Mouse (Mus musculus) intestine, embryonic 16.5 days (tissue): ENCODE measurements around the gene Pacrg. TPM values are rescaled to one million over a fixed set of nuclear protein-coding genes. Genes with fewer than 3 reads are reported as not detected.

Source experiments
- ATAC-seq: fragments of 200-750 bp; cut with Nextera tagmentation; 2 replicates; pipeline ENCODE4 v1.8.0; 2017; ENCODE audit warnings: moderate TSS enrichment, moderate library complexity
- H3K27ac ChIP-seq: fragments of 300-500 bp; sonication (generic); 2 replicates; pipeline ENCODE4 v1.5.1; 2014; ENCODE audit warnings: mild to moderate bottlenecking, low read length
- H3K27me3 ChIP-seq: fragments of 300-500 bp; sonication (generic); replicated peaks from 2 replicates; pipeline ENCODE4 v1.6.1; 2014; ENCODE audit warnings: low read length, control low read depth, mixed read lengths; ENCODE audit not compliant: control insufficient read depth, insufficient read depth
- H3K36me3 ChIP-seq: fragments of 300-500 bp; sonication (generic); 2 replicates; pipeline ENCODE4 v1.6.1; 2014; ENCODE audit warnings: low read length, control low read depth; ENCODE audit not compliant: control insufficient read depth, insufficient read depth
- H3K4me1 ChIP-seq: fragments of 300-500 bp; sonication (generic); 2 replicates; pipeline ENCODE4 v1.6.1; 2014; ENCODE audit warnings: low read length, control low read depth, mixed read lengths; ENCODE audit not compliant: control insufficient read depth, insufficient read depth
- H3K4me2 ChIP-seq: fragments of 300-500 bp; sonication (generic); 2 replicates; pipeline ENCODE4 v1.6.1; 2014; ENCODE audit warnings: low read depth, low read length, control low read depth
- H3K4me3 ChIP-seq: fragments of 300-500 bp; sonication (generic); 2 replicates; pipeline ENCODE4 v1.5.1; 2014; ENCODE audit warnings: mild to moderate bottlenecking, low read length
- H3K9ac ChIP-seq: fragments of 300-500 bp; sonication (generic); 2 replicates; pipeline ENCODE4 v1.6.1; 2014; ENCODE audit warnings: low read depth, low read length
- H3K9me3 ChIP-seq: fragments of 300-500 bp; sonication (generic); 2 replicates; pipeline ENCODE4 v1.6.1; 2016; ENCODE audit warnings: low read length, control low read depth; ENCODE audit not compliant: control insufficient read depth
- WGBS: fragments of 180-500 bp; shearing (Covaris S2); extraction: QIAGEN DNeasy Blood & Tissue Kit; methylation state at CpG from one replicate; pipeline ENCODE4 v1.1.7; 2014; 5-methylcytosine and 5-hydroxymethylcytosine counted together
- polyA plus RNA-seq: library from polyadenylated mRNA; unstranded; fragments of >200 nt; fragmentation: Nextera tagmentation; extraction: Ambion mirVana; gene quantifications from 2 replicates; pipeline ENCODE4 v1.2.1, GENCODE M21; 2015

Pacrg gene
- polyA plus RNA-seq, 1 experiment from 2014 or later = 0.66 TPM

- Histone ChIP-seq H3K36me3 (no peaks in the 10 kb centered on the region), H3K4me3 (no peak overlapping the region), H3K9ac (no peak overlapping the region), H3K27me3 (no peaks in the 10 kb centered on the region), H3K9me3 (no peaks in the 10 kb centered on the region), H3K4me1 (no peaks in the 10 kb centered on the region), H3K4me2 (no peak overlapping the region), H3K27ac (no peak overlapping the region)
- WGBS = 85% methylated on average over 15 of the region's 15 CpGs
- no peak for ATAC-seq
Observed at GRCm38 (mm10) chr17:10550781-10551520, 289.2 kb downstream of the Pacrg start.

- Histone ChIP-seq H3K36me3 (no peaks in the 10 kb centered on the region), H3K4me1 (no peaks in the 10 kb centered on the region), H3K4me3 (no peak overlapping the region), H3K4me2 (no peak overlapping the region), H3K27ac (no peak overlapping the region), H3K9ac (no peak overlapping the region), H3K9me3 (no peaks in the 10 kb centered on the region), H3K27me3 (no peaks in the 10 kb centered on the region)
- 63% methylated on average over 3 of the region's 3 CpGs for WGBS
- no peak for ATAC-seq
Observed at GRCm38 (mm10) chr17:10549825-10550224, 290.3 kb downstream of the Pacrg start.

- no peaks in the 10 kb centered on the region for H3K36me3 ChIP-seq
- H3K4me2 ChIP-seq = no peak overlapping the region
- no peak overlapping the region for H3K9ac ChIP-seq
- no peaks in the 10 kb centered on the region for H3K9me3 ChIP-seq
- no peak for ATAC-seq
- H3K4me1 ChIP-seq = no peaks in the 10 kb centered on the region
- no peak overlapping the region for H3K27ac ChIP-seq
- 88% methylated on average over 4 of the region's 4 CpGs for WGBS
- no peak overlapping the region for H3K4me3 ChIP-seq
- no peaks in the 10 kb centered on the region for H3K27me3 ChIP-seq
Observed at GRCm38 (mm10) chr17:10548969-10549368, 291.1 kb downstream of the Pacrg start.

GRCm38 (mm10) chr17:10540772-10541171 is 299.3 kb downstream of the Pacrg start:
- ATAC-seq = no peak
- no peak overlapping the region for H3K4me3 ChIP-seq
- H3K9me3 ChIP-seq = no peaks in the 10 kb centered on the region
- H3K4me1 ChIP-seq = no peaks in the 10 kb centered on the region
- no peak overlapping the region for H3K27ac ChIP-seq
- H3K27me3 ChIP-seq = no peaks in the 10 kb centered on the region
- 83% methylated on average over 2 of the region's 2 CpGs for WGBS
- no peaks in the 10 kb centered on the region for H3K36me3 ChIP-seq
- no peak overlapping the region for H3K4me2 ChIP-seq
- no peak overlapping the region for H3K9ac ChIP-seq

- H3K4me3 ChIP-seq = no peak overlapping the region
- H3K4me2 ChIP-seq = no peak overlapping the region
- no peak overlapping the region for H3K9ac ChIP-seq
- no peak for ATAC-seq
- no peak overlapping the region for H3K27ac ChIP-seq
- WGBS = 72% methylated on average over 8 of the region's 8 CpGs
- no peaks in the 10 kb centered on the region for H3K36me3 ChIP-seq
- no peaks in the 10 kb centered on the region for H3K9me3 ChIP-seq
- H3K27me3 ChIP-seq = no peaks in the 10 kb centered on the region
- H3K4me1 ChIP-seq = no peaks in the 10 kb centered on the region
Observed at GRCm38 (mm10) chr17:10534206-10534605, 305.9 kb downstream of the Pacrg start.

DNA sequence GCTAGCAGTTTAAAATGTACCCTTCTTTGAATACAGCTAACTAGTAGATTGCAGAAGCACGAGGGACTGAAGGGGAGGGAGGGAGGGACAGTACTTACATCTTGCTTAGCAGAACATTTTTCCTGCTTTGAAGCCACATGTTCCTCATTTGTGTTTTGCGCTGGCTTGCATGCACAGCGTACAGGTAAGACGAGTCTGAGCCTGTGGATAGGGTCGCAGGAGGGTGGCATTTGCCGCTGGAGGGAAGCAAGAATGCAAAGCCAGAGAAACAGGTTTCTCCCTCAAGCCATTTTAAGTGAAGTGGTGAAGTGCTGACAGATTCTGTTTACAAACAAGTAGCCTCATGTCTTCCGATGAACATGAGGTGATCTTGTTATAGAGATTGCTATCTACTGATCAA is 306.6 kb downstream of the Pacrg start:
- Histone ChIP-seq H3K4me1 (no peaks in the 10 kb centered on the region), H3K27me3 (no peaks in the 10 kb centered on the region), H3K4me2 (no peak overlapping the region), H3K27ac (no peak overlapping the region), H3K9me3 (no peaks in the 10 kb centered on the region), H3K4me3 (no peak overlapping the region), H3K9ac (no peak overlapping the region), H3K36me3 (no peaks in the 10 kb centered on the region)
- ATAC-seq = no peak
- WGBS = 71% methylated on average over 7 of the region's 7 CpGs

- Histone ChIP-seq H3K27me3 (no peaks in the 10 kb centered on the region), H3K36me3 (no peaks in the 10 kb centered on the region), H3K4me3 (no peak overlapping the region), H3K9ac (no peak overlapping the region), H3K9me3 (no peaks in the 10 kb centered on the region), H3K27ac (no peak overlapping the region), H3K4me2 (no peak overlapping the region), H3K4me1 (no peaks in the 10 kb centered on the region)
- 29% methylated on average over 8 of the region's 8 CpGs for WGBS
- ATAC-seq = no peak
Observed at GRCm38 (mm10) chr17:10531024-10531423, 309.1 kb downstream of the Pacrg start.

DNA sequence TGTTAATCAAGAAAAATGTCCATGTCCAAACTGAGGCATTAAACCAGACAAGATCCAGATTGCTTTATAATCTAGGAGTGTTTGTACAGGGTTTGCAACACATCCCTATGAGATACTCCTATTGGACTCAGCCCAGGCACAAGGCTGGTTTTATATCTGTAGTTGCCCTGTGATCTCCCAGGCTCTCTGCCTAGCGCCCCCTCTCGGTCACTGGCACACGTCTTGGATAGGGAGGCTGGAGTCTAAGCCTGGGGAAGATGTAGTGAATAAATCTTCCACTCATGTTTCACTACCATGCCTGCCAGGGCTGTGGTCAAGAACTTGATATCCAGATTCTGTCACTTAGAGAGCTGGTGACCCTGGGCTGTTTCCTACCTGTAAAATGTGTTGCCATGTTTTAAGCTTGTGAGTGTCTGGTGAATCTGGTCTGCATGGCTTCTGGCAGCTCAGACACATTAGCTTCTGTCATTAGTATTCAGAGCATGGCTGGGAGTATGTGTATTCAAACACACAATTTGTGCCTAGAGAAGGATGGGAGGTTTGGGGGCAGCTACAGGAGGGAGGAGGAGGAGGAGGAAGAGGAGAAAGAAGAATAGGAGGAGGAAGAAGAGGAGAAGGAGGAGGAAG is 310.7 kb downstream of the Pacrg start:
- Histone ChIP-seq H3K4me2 (no peak overlapping the region), H3K4me3 (no peak overlapping the region), H3K4me1 (no peaks in the 10 kb centered on the region), H3K27me3 (no peaks in the 10 kb centered on the region), H3K9ac (no peak overlapping the region), H3K36me3 (no peaks in the 10 kb centered on the region), H3K9me3 (no peaks in the 10 kb centered on the region), H3K27ac (no peak overlapping the region)
- WGBS = 67% methylated on average over 3 of the region's 3 CpGs
- ATAC-seq = no peak

DNA sequence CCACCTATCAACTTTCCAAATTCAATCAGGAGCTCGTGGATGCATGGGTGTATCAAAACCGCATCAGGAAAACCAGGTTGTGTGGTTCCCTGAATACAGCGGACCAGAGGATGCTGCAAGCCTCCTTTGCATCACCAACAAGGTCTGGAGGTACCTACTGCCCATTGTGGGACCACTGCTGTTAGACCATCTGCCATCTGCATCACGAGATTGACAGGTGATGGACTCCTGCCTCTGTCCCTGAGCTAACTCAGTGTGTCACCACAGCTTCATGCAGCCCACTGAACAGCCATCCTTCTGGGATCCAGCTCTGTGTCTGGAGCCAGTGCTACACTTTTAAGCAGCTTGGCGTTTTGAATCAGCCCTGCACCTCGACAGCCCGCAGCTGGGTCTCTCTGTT is 318.8 kb downstream of the Pacrg start:
- Histone ChIP-seq H3K36me3 (no peaks in the 10 kb centered on the region), H3K4me3 (no peak overlapping the region), H3K9ac (no peak overlapping the region), H3K27ac (no peak overlapping the region), H3K9me3 (no peaks in the 10 kb centered on the region), H3K4me1 (no peaks in the 10 kb centered on the region), H3K4me2 (no peak overlapping the region), H3K27me3 (no peaks in the 10 kb centered on the region)
- 82% methylated on average over 7 of the region's 7 CpGs for WGBS
- ATAC-seq = no peak
